Mouse (Mus musculus): Measurements from ENCODE around the gene Gpsm2. TPM values are rescaled to one million over a fixed set of nuclear protein-coding genes. Genes with fewer than 3 reads are reported as not detected.
A peak's percentile ranks its signal among the peaks of the same experiment; 100 is the strongest.

Gpsm2 gene
- polyA plus RNA-seq, 2 experiments = 20.1 to 48.6 TPM

DNA sequence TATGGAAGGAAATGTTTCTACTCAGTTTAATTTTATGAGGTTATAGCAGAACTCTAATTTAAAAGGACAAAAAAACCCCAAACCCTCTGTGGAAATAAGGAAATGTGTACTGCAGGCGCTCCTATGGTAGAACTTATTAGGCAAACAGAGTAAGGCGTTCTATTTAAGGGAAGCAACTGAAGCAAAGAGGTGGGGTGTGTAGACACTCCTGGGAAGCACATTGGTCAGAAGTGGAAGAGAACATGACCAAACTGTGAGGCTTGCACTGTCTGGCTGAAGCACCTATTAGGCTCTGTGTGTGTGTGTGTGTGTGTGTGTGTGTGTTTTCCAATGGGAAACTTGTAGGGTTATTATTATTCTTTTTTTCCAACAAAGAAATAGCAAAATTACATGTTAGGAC, 2.8 kb downstream of the Gpsm2 start:
- WGBS (ENCODE audit: insufficient replicate concordance) = 69% methylated on average over 2 of the region's 2 CpGs
- no peak for ATAC-seq (ENCODE audit: insufficient read depth)

DNA sequence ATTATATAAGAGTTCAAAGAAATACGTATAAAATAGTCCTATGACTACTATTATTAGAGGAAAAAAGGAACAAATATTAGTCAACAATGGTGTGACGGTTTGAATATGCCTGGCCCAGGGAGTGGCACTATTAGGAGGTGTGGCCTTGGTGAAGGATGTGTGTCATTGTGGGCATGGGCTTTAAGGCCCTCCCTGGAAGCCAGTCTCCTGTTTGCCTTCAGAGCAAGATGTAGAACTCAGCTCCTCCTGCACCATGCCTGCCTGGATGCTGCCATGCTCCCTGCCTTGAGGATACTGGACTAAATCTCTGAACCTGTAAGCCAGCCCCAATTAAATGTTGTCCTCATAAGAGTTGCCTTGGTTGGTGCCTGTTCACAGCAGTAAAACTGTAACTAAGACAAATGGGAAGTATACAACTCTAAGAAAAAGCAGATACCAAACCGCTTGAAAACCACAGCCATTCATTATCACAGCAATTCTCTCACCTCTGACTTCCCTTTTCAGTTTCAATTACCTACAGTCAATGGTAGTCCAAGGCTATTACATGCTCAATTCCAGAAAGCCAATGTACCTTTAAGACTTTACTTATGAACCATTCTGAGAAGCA, 4.1 kb downstream of the Gpsm2 start:
- Histone ChIP-seq H3K4me1 (replicated peaks; ENCODE audit: control insufficient read depth in 2 of 2, insufficient read depth in 2 of 2, low read length in 1 of 2) (peaks cover 27 to 40% of the 10 kb centered on the region in 2 experiments), H3K9ac (replicated peaks) (no peak overlapping the region), H3K27ac (0 out of 2 replicates have a peak overlapping the region, but pooled peaks have one; percentile 21), H3K4me3 (ENCODE audit: insufficient read depth in 1 of 2, low read depth in 2 of 2, low read length in 2 of 2) (no peak overlapping the region), H3K36me3 (replicated peaks; ENCODE audit: control insufficient read depth, insufficient read depth, low read depth) (no peaks in the 10 kb centered on the region; the same call in 1 of the 2 replicates), H3K9me3 (ENCODE audit: control insufficient read depth, low read length) (no peaks in the 10 kb centered on the region), H3K27me3 (ENCODE audit: control insufficient read depth, insufficient read depth, low read length) (no peaks in the 10 kb centered on the region), H3K4me2 (ENCODE audit: low read depth) (peak overlapping the region; percentile 12; the same call in 1 of the 2 replicates)
- TF ChIP-seq CTCF (IDR thresholded peaks at IDR 0.05; ENCODE audit: low read depth) = no peak
- no peak for TF ChIP-seq EP300 (IDR thresholded peaks at IDR 0.05; ENCODE audit: low read depth)
- ATAC-seq (ENCODE audit: insufficient read depth) (no peak), DNase-seq (ENCODE audit: low read depth in 3 of 3, low spot score in 3 of 3) (peak in 1 of 3 experiments; percentile 23)
- 30% methylated on average over 3 of the region's 3 CpGs for WGBS (ENCODE audit: insufficient replicate concordance)

More for the DNA sequence above, 2.8 kb downstream of the Gpsm2 start:
- peak overlapping the region; percentile 92 for H3K4me2 ChIP-seq (ENCODE audit: low read depth)
- no peak overlapping the region for H3K4me3 ChIP-seq (ENCODE audit: insufficient read depth in 1 of 2, low read depth in 2 of 2, low read length in 2 of 2)
- TF ChIP-seq CTCF (IDR thresholded peaks at IDR 0.05; ENCODE audit: low read depth) = no peak
- TF ChIP-seq EP300 (IDR thresholded peaks at IDR 0.05; ENCODE audit: low read depth) = no peak
- no peaks in the 10 kb centered on the region for H3K9me3 ChIP-seq (ENCODE audit: control insufficient read depth, low read length)
- peak overlapping the region; percentile 18 for H3K9ac ChIP-seq (replicated peaks)
- no peak overlapping the region for H3K27ac ChIP-seq
- H3K4me1 ChIP-seq (replicated peaks; ENCODE audit: control insufficient read depth in 2 of 2, insufficient read depth in 2 of 2, low read length in 1 of 2) = peaks cover 27 to 35% of the 10 kb centered on the region in 2 experiments
- H3K36me3 ChIP-seq (replicated peaks; ENCODE audit: control insufficient read depth, insufficient read depth, low read depth) = no peaks in the 10 kb centered on the region; the same call in 1 of the 2 replicates
- no peak for DNase-seq (ENCODE audit: low read depth in 3 of 3, low spot score in 3 of 3)
- H3K27me3 ChIP-seq (ENCODE audit: control insufficient read depth, insufficient read depth, low read length) = no peaks in the 10 kb centered on the region

DNA sequence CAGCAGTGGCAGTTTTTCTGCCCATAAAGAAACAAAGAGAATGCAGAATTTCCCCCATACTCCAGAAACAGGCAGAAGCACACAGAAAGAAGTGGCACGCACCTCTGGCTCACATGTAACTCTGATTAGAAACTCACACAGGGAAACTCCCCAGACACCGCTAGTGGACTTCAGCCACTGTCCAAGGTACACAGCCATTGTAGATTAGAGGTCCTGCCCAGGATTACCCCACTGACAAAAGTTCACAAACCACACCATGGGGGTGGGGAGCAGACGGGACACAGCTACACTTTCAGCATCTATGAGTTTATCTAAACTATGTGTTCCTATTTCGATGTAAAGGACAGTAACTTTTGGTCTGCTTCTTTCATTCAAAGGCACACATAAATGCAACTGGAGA, 7.3 kb downstream of the Gpsm2 start:
- ATAC-seq (ENCODE audit: insufficient read depth) = peak; percentile 55
- H3K9me3 ChIP-seq (ENCODE audit: control insufficient read depth, low read length) = no peaks in the 10 kb centered on the region

DNA sequence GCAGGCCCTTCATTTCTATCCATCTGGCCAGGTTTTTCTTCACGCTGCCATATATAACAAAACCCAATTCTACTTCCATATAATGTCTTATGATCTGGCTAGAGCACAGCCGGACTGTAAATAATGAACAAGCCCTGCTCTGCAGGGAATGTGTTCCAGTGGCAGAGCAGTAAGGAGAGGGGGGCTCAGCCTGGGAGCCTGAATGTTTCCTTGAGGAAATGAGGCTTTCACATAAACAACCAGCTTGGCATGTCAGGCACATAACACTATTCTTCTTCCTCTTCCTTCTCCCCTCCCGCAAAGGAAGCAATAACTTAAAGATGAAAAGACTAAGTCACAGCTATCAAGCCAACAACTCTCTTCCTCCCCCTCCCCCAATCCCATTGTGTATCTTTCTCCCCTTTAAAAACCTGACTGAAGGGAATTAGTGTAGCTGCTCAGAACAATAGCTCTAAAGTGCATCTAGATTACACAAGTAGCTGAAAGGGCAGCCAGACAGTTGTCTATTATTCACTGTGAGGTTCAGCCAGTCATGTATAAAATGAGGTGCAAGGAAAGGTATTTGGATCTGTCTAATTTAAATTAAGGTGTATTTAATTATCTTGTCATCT, 8.9 kb downstream of the Gpsm2 start:
- TF ChIP-seq CTCF (IDR thresholded peaks at IDR 0.05; ENCODE audit: low read depth) (no peak), EP300 (IDR thresholded peaks at IDR 0.05; ENCODE audit: low read depth) (no peak)
- Histone ChIP-seq H3K9ac (replicated peaks) (no peak overlapping the region), H3K27me3 (ENCODE audit: control insufficient read depth, insufficient read depth, low read length) (no peaks in the 10 kb centered on the region), H3K9me3 (ENCODE audit: control insufficient read depth, low read length) (no peaks in the 10 kb centered on the region), H3K4me2 (ENCODE audit: low read depth) (no peak overlapping the region), H3K27ac (no peak overlapping the region), H3K36me3 (replicated peaks; ENCODE audit: control insufficient read depth, insufficient read depth, low read depth) (peaks cover 3% of the 10 kb centered on the region; the same call in 1 of the 2 replicates), H3K4me3 (ENCODE audit: insufficient read depth in 1 of 2, low read depth in 2 of 2, low read length in 2 of 2) (no peak overlapping the region), H3K4me1 (replicated peaks; ENCODE audit: control insufficient read depth in 2 of 2, insufficient read depth in 2 of 2, low read length in 1 of 2) (peaks cover 4 to 28% of the 10 kb centered on the region in 2 experiments)
- no peak for ATAC-seq (ENCODE audit: insufficient read depth)
- no peak for DNase-seq (ENCODE audit: low read depth in 3 of 3, low spot score in 3 of 3)
- 36% methylated on average over 3 of the region's 3 CpGs for WGBS (ENCODE audit: insufficient replicate concordance)

More for the DNA sequence above, 7.3 kb downstream of the Gpsm2 start:
- peaks cover 14 to 35% of the 10 kb centered on the region in 2 experiments for H3K4me1 ChIP-seq (replicated peaks; ENCODE audit: control insufficient read depth in 2 of 2, insufficient read depth in 2 of 2, low read length in 1 of 2)
- H3K9ac ChIP-seq (replicated peaks) = no peak overlapping the region
- WGBS (ENCODE audit: insufficient replicate concordance) = 73% methylated on average over 4 of the region's 4 CpGs
- peak in 2 of 3 experiments; percentile 36 to 38 for DNase-seq (ENCODE audit: low read depth in 3 of 3, low spot score in 3 of 3)
- TF ChIP-seq EP300 (IDR thresholded peaks at IDR 0.05; ENCODE audit: low read depth) (no peak), CTCF (IDR thresholded peaks at IDR 0.05; ENCODE audit: low read depth) (no peak)
- H3K4me3 ChIP-seq (ENCODE audit: insufficient read depth in 1 of 2, low read depth in 2 of 2, low read length in 2 of 2) = no peak overlapping the region
- no peak overlapping the region for H3K27ac ChIP-seq
- no peaks in the 10 kb centered on the region for H3K27me3 ChIP-seq (ENCODE audit: control insufficient read depth, insufficient read depth, low read length)
- no peaks in the 10 kb centered on the region; the same call in 1 of the 2 replicates for H3K36me3 ChIP-seq (replicated peaks; ENCODE audit: control insufficient read depth, insufficient read depth, low read depth)
- 0 out of 2 replicates have a peak overlapping the region, but pooled peaks have one; percentile 7 for H3K4me2 ChIP-seq (ENCODE audit: low read depth)

DNA sequence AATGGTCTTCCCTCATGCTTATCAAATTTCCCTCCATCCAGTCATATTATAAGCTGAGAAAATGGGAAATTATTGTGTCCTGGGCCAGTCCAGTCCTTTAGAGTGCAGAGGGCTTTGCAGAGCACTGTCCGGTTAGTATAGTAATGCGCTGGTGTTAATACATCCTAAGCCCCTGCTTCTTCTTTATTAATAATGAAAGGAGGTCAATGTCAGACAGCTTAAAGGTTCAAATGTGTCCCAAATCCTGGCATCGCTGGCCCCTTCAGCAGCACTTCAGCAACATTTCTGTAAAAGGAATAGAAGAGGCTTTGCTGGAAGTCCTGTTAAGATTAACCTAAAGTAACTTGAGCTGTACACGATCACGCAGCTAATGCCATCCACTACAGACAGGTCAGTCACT, 10.8 kb downstream of the Gpsm2 start:
- 89% methylated on average over 5 of the region's 5 CpGs for WGBS (ENCODE audit: insufficient replicate concordance)
- ATAC-seq (ENCODE audit: insufficient read depth) = no peak
- TF ChIP-seq CTCF (IDR thresholded peaks at IDR 0.05; ENCODE audit: low read depth) = no peak
- TF ChIP-seq EP300 (IDR thresholded peaks at IDR 0.05; ENCODE audit: low read depth) = no peak

More for the DNA sequence above, 10.8 kb downstream of the Gpsm2 start:
- no peak overlapping the region for H3K27ac ChIP-seq
- no peaks in the 10 kb centered on the region for H3K27me3 ChIP-seq (ENCODE audit: control insufficient read depth, insufficient read depth, low read length)
- no peak overlapping the region for H3K4me2 ChIP-seq (ENCODE audit: low read depth)
- peaks cover 3% of the 10 kb centered on the region; the same call in 1 of the 2 replicates for H3K36me3 ChIP-seq (replicated peaks; ENCODE audit: control insufficient read depth, insufficient read depth, low read depth)
- H3K4me1 ChIP-seq (replicated peaks; ENCODE audit: control insufficient read depth in 2 of 2, insufficient read depth in 2 of 2, low read length in 1 of 2) = peaks cover 2 to 21% of the 10 kb centered on the region in 2 experiments; a peak in 3 of 4 replicates
- H3K9me3 ChIP-seq (ENCODE audit: control insufficient read depth, low read length) = no peaks in the 10 kb centered on the region
- no peak overlapping the region for H3K4me3 ChIP-seq (ENCODE audit: insufficient read depth in 1 of 2, low read depth in 2 of 2, low read length in 2 of 2)
- no peak for DNase-seq (ENCODE audit: low read depth in 3 of 3, low spot score in 3 of 3)
- H3K9ac ChIP-seq (replicated peaks) = no peak overlapping the region

Measured in liver, embryonic 14.5 days (tissue).